Mouse (Mus musculus): ENCODE results near the gene Vps13d. TPM values are rescaled to one million over a fixed set of nuclear protein-coding genes. Genes with fewer than 3 reads are reported as not detected.

The Vps13d gene
- 7.7 and 10.1 TPM in 2 replicates for polyA plus RNA-seq (2014; fragmentation: Nextera tagmentation; extraction: Ambion mirVana)

GRCm38 (mm10) chr4:145194559-145195162, at the start of gene Vps13d:
Vps13d (minus strand) TSS chr4:145195005.
- WGBS, result under 1% methylated on average over 52 of the region's 53 CpGs
- no peaks in the 10 kb centered on the region for H3K27me3 ChIP-seq (ENCODE audit: control insufficient read depth, insufficient read depth, low read length)
- H3K4me1 ChIP-seq (ENCODE audit: control insufficient read depth, insufficient read depth, low read length), result no peaks in the 10 kb centered on the region
- ATAC-seq (replicated peaks; ENCODE audit: insufficient number of reproducible peaks, low FRiP score, low TSS enrichment, low read depth) (peak; percentile 95), DNase-seq (ENCODE audit: low spot score) (peak; percentile 96)
- H3K27ac ChIP-seq (replicated peaks; ENCODE audit: low read depth, low read length), result no peak within 1 kb of the TSS; the same call in 1 of the 2 replicates
- H3K4me3 ChIP-seq (ENCODE audit: low read depth, low read length), result peak within 1 kb of the TSS; percentile 94
- H3K9me3 ChIP-seq (replicated peaks; ENCODE audit: control insufficient read depth, low read length), result no peaks in the 10 kb centered on the region
- H3K9ac ChIP-seq (replicated peaks; ENCODE audit: low read length), result peak within 1 kb of the TSS; percentile 83
- no peaks in the 10 kb centered on the region for H3K36me3 ChIP-seq (replicated peaks; ENCODE audit: control insufficient read depth, insufficient read depth, low read depth, low read length)
- peak within 1 kb of the TSS; percentile 91 for H3K4me2 ChIP-seq (ENCODE audit: low read depth, low read length)

- WGBS, result 50% methylated on average over 1 of the region's 1 CpGs
- no peaks in the 10 kb centered on the region for H3K36me3 ChIP-seq (replicated peaks; ENCODE audit: control insufficient read depth, insufficient read depth, low read depth, low read length)
- no peak overlapping the region for H3K4me3 ChIP-seq (ENCODE audit: low read depth, low read length)
- no peak for ATAC-seq (replicated peaks; ENCODE audit: insufficient number of reproducible peaks, low FRiP score, low TSS enrichment, low read depth)
- peaks cover 12% of the 10 kb centered on the region for H3K27me3 ChIP-seq (ENCODE audit: control insufficient read depth, insufficient read depth, low read length)
- H3K4me1 ChIP-seq (ENCODE audit: control insufficient read depth, insufficient read depth, low read length), result no peaks in the 10 kb centered on the region
- H3K4me2 ChIP-seq (ENCODE audit: low read depth, low read length), result no peak overlapping the region
- DNase-seq (ENCODE audit: low spot score), result no peak
- H3K9ac ChIP-seq (replicated peaks; ENCODE audit: low read length), result no peak overlapping the region
- H3K27ac ChIP-seq (replicated peaks; ENCODE audit: low read depth, low read length), result no peak overlapping the region
- no peaks in the 10 kb centered on the region for H3K9me3 ChIP-seq (replicated peaks; ENCODE audit: control insufficient read depth, low read length)
These were observed 48.0 kb upstream of the Vps13d start for GRCm38 (mm10) chr4:145242719-145243350.

GRCm38 (mm10) chr4:145240723-145241231, 46.0 kb upstream of the Vps13d start:
- DNase-seq (ENCODE audit: low spot score), result no peak
- ATAC-seq (replicated peaks; ENCODE audit: insufficient number of reproducible peaks, low FRiP score, low TSS enrichment, low read depth), result no peak
- no peak overlapping the region for H3K9ac ChIP-seq (replicated peaks; ENCODE audit: low read length)
- no peak overlapping the region for H3K4me2 ChIP-seq (ENCODE audit: low read depth, low read length)
- no peaks in the 10 kb centered on the region for H3K4me1 ChIP-seq (ENCODE audit: control insufficient read depth, insufficient read depth, low read length)
- H3K36me3 ChIP-seq (replicated peaks; ENCODE audit: control insufficient read depth, insufficient read depth, low read depth, low read length), result no peaks in the 10 kb centered on the region
- H3K27me3 ChIP-seq (ENCODE audit: control insufficient read depth, insufficient read depth, low read length), result no peaks in the 10 kb centered on the region; the same call in 1 of the 2 replicates
- no peak overlapping the region for H3K4me3 ChIP-seq (ENCODE audit: low read depth, low read length)
- no peaks in the 10 kb centered on the region for H3K9me3 ChIP-seq (replicated peaks; ENCODE audit: control insufficient read depth, low read length)
- no peak overlapping the region for H3K27ac ChIP-seq (replicated peaks; ENCODE audit: low read depth, low read length)
- 65% methylated on average over 4 of the region's 4 CpGs for WGBS

- no peaks in the 10 kb centered on the region for H3K27me3 ChIP-seq (ENCODE audit: control insufficient read depth, insufficient read depth, low read length)
- H3K4me2 ChIP-seq (ENCODE audit: low read depth, low read length), result no peak overlapping the region
- H3K27ac ChIP-seq (replicated peaks; ENCODE audit: low read depth, low read length), result no peak overlapping the region
- no peaks in the 10 kb centered on the region for H3K9me3 ChIP-seq (replicated peaks; ENCODE audit: control insufficient read depth, low read length)
- no peaks in the 10 kb centered on the region for H3K36me3 ChIP-seq (replicated peaks; ENCODE audit: control insufficient read depth, insufficient read depth, low read depth, low read length)
- no peak overlapping the region for H3K4me3 ChIP-seq (ENCODE audit: low read depth, low read length)
- no peak overlapping the region for H3K9ac ChIP-seq (replicated peaks; ENCODE audit: low read length)
- DNase-seq (ENCODE audit: low spot score) (no peak), ATAC-seq (replicated peaks; ENCODE audit: insufficient number of reproducible peaks, low FRiP score, low TSS enrichment, low read depth) (no peak)
- no peaks in the 10 kb centered on the region for H3K4me1 ChIP-seq (ENCODE audit: control insufficient read depth, insufficient read depth, low read length)
- 41% methylated on average over 4 of the region's 4 CpGs for WGBS
These were observed 44.4 kb upstream of the Vps13d start for GRCm38 (mm10) chr4:145239049-145239830.

GRCm38 (mm10) chr4:145236027-145236426, 41.2 kb upstream of the Vps13d start:
- ATAC-seq (replicated peaks; ENCODE audit: insufficient number of reproducible peaks, low FRiP score, low TSS enrichment, low read depth), result no peak
- H3K27ac ChIP-seq (replicated peaks; ENCODE audit: low read depth, low read length), result no peak overlapping the region
- no peak overlapping the region for H3K9ac ChIP-seq (replicated peaks; ENCODE audit: low read length)

GRCm38 (mm10) chr4:145233487-145234228, 38.9 kb upstream of the Vps13d start:
- H3K27me3 ChIP-seq (ENCODE audit: control insufficient read depth, insufficient read depth, low read length), result no peaks in the 10 kb centered on the region
- ATAC-seq (replicated peaks; ENCODE audit: insufficient number of reproducible peaks, low FRiP score, low TSS enrichment, low read depth) (no peak), DNase-seq (ENCODE audit: low spot score) (no peak)
- H3K36me3 ChIP-seq (replicated peaks; ENCODE audit: control insufficient read depth, insufficient read depth, low read depth, low read length), result no peaks in the 10 kb centered on the region
- H3K4me3 ChIP-seq (ENCODE audit: low read depth, low read length), result no peak overlapping the region
- 52% methylated on average over 3 of the region's 3 CpGs for WGBS
- no peak overlapping the region for H3K27ac ChIP-seq (replicated peaks; ENCODE audit: low read depth, low read length)
- H3K4me1 ChIP-seq (ENCODE audit: control insufficient read depth, insufficient read depth, low read length), result no peaks in the 10 kb centered on the region
- no peaks in the 10 kb centered on the region for H3K9me3 ChIP-seq (replicated peaks; ENCODE audit: control insufficient read depth, low read length)
- H3K9ac ChIP-seq (replicated peaks; ENCODE audit: low read length), result no peak overlapping the region
- H3K4me2 ChIP-seq (ENCODE audit: low read depth, low read length), result no peak overlapping the region

More at GRCm38 (mm10) chr4:145236027-145236426, 41.2 kb upstream of the Vps13d start:
- Histone ChIP-seq H3K4me2 (ENCODE audit: low read depth, low read length) (no peak overlapping the region), H3K4me1 (ENCODE audit: control insufficient read depth, insufficient read depth, low read length) (no peaks in the 10 kb centered on the region), H3K27me3 (ENCODE audit: control insufficient read depth, insufficient read depth, low read length) (no peaks in the 10 kb centered on the region), H3K9me3 (replicated peaks; ENCODE audit: control insufficient read depth, low read length) (no peaks in the 10 kb centered on the region), H3K4me3 (ENCODE audit: low read depth, low read length) (no peak overlapping the region), H3K36me3 (replicated peaks; ENCODE audit: control insufficient read depth, insufficient read depth, low read depth, low read length) (no peaks in the 10 kb centered on the region)
- 90% methylated on average over 7 of the region's 7 CpGs for WGBS
- no peak for DNase-seq (ENCODE audit: low spot score)

- Histone ChIP-seq H3K4me2 (ENCODE audit: low read depth, low read length) (no peak overlapping the region), H3K27ac (replicated peaks; ENCODE audit: low read depth, low read length) (no peak overlapping the region), H3K9me3 (replicated peaks; ENCODE audit: control insufficient read depth, low read length) (no peaks in the 10 kb centered on the region), H3K9ac (replicated peaks; ENCODE audit: low read length) (no peak overlapping the region), H3K36me3 (replicated peaks; ENCODE audit: control insufficient read depth, insufficient read depth, low read depth, low read length) (no peaks in the 10 kb centered on the region), H3K27me3 (ENCODE audit: control insufficient read depth, insufficient read depth, low read length) (no peaks in the 10 kb centered on the region), H3K4me1 (ENCODE audit: control insufficient read depth, insufficient read depth, low read length) (no peaks in the 10 kb centered on the region), H3K4me3 (ENCODE audit: low read depth, low read length) (no peak overlapping the region)
- no peak for ATAC-seq (replicated peaks; ENCODE audit: insufficient number of reproducible peaks, low FRiP score, low TSS enrichment, low read depth)
- no peak for DNase-seq (ENCODE audit: low spot score)
- WGBS, result 86% methylated on average over 5 of the region's 5 CpGs
These were observed 36.9 kb upstream of the Vps13d start for GRCm38 (mm10) chr4:145231732-145232131.

Measured in embryonic facial prominence, embryonic 11.5 days (tissue).